Mouse (Mus musculus): ENCODE measurements around the gene Vmn1r55. TPM values are rescaled to one million over a fixed set of nuclear protein-coding genes. Genes with fewer than 3 reads are reported as not detected.

Vmn1r55 gene
- polyA plus RNA-seq, 1 experiment from 2014 or later: not detected

Small RNAs within 50 kb of the gene (microRNA-seq; reads per million reads assigned to microRNA genes)
- not detected for gene Gm26217

Other genes starting within 250 kb of the Vmn1r55 start
- gene Gm36210, start 243.2 kb downstream of the Vmn1r55 start, polyA plus RNA-seq (2015; fragmentation: Nextera tagmentation; extraction: Ambion mirVana): 0.32 and 0.38 TPM in 2 replicates
- gene Zfp628, start 234.5 kb downstream of the Vmn1r55 start, polyA plus RNA-seq (2015; fragmentation: Nextera tagmentation; extraction: Ambion mirVana): 3.1 and 3.6 TPM in 2 replicates
- gene Nat14, start 227.6 kb downstream of the Vmn1r55 start, polyA plus RNA-seq (2015; fragmentation: Nextera tagmentation; extraction: Ambion mirVana): 48.2 and 49.4 TPM in 2 replicates
- gene Ssc5d, start 223.9 kb downstream of the Vmn1r55 start, polyA plus RNA-seq (2015; fragmentation: Nextera tagmentation; extraction: Ambion mirVana): 0.72 and 0.85 TPM in 2 replicates
- gene Sbk2, start 185.3 kb downstream of the Vmn1r55 start, polyA plus RNA-seq (2015; fragmentation: Nextera tagmentation; extraction: Ambion mirVana): 0.18 TPM in 1 of 2 replicates, not detected in the other
- 0.60 and 0.93 TPM in 2 replicates for gene Sbk3, start 178.5 kb downstream of the Vmn1r55 start, polyA plus RNA-seq (2015; fragmentation: Nextera tagmentation; extraction: Ambion mirVana)
- gene Zfp579, start 153.5 kb downstream of the Vmn1r55 start, polyA plus RNA-seq (2015; fragmentation: Nextera tagmentation; extraction: Ambion mirVana): 56.3 and 69.2 TPM in 2 replicates
- gene Zfp524, start 135.3 kb downstream of the Vmn1r55 start, polyA plus RNA-seq (2015; fragmentation: Nextera tagmentation; extraction: Ambion mirVana): 6.7 and 7.9 TPM in 2 replicates
- 30.7 and 35.5 TPM in 2 replicates for gene Fiz1, start 135.0 kb downstream of the Vmn1r55 start, polyA plus RNA-seq (2015; fragmentation: Nextera tagmentation; extraction: Ambion mirVana)
- 0.41 and 1.0 TPM in 2 replicates for gene Gm44973, start 134.2 kb downstream of the Vmn1r55 start, polyA plus RNA-seq (2015; fragmentation: Nextera tagmentation; extraction: Ambion mirVana)
- gene Zfp865, start 129.3 kb downstream of the Vmn1r55 start, polyA plus RNA-seq (2015; fragmentation: Nextera tagmentation; extraction: Ambion mirVana): 6.6 and 7.2 TPM in 2 replicates
- gene Ccdc106, start 129.1 kb downstream of the Vmn1r55 start, polyA plus RNA-seq (2015; fragmentation: Nextera tagmentation; extraction: Ambion mirVana): 70.0 and 73.1 TPM in 2 replicates
- not detected in 2 replicates for gene 4632433K11Rik, start 115.6 kb downstream of the Vmn1r55 start, polyA plus RNA-seq (2015; fragmentation: Nextera tagmentation; extraction: Ambion mirVana)
- gene Zfp784, start 111.2 kb downstream of the Vmn1r55 start, polyA plus RNA-seq (2015; fragmentation: Nextera tagmentation; extraction: Ambion mirVana): 10.5 and 10.8 TPM in 2 replicates
- 101 and 117 TPM in 2 replicates for gene Zfp580, start 98.1 kb downstream of the Vmn1r55 start, polyA plus RNA-seq (2015; fragmentation: Nextera tagmentation; extraction: Ambion mirVana)
- 96.7 and 103 TPM in 2 replicates for gene U2af2, start 87.5 kb downstream of the Vmn1r55 start, polyA plus RNA-seq (2015; fragmentation: Nextera tagmentation; extraction: Ambion mirVana)
- gene Epn1, start 69.4 kb downstream of the Vmn1r55 start, polyA plus RNA-seq (2015; fragmentation: Nextera tagmentation; extraction: Ambion mirVana): 107 and 120 TPM in 2 replicates
- not detected in 2 replicates for gene Rfpl4, start 32.7 kb downstream of the Vmn1r55 start, polyA plus RNA-seq (2015; fragmentation: Nextera tagmentation; extraction: Ambion mirVana)
- gene Rasl2-9, start 23.7 kb downstream of the Vmn1r55 start, polyA plus RNA-seq (2015; fragmentation: Nextera tagmentation; extraction: Ambion mirVana): 0.89 and 0.98 TPM in 2 replicates
- gene Vmn1r56, start 47.1 kb upstream of the Vmn1r55 start, polyA plus RNA-seq (2015; fragmentation: Nextera tagmentation; extraction: Ambion mirVana): not detected in 2 replicates
- not detected in 2 replicates for gene Vmn1r57, start 68.8 kb upstream of the Vmn1r55 start, polyA plus RNA-seq (2015; fragmentation: Nextera tagmentation; extraction: Ambion mirVana)
- not detected in 2 replicates for gene Gm5065, start 200.9 kb upstream of the Vmn1r55 start, polyA plus RNA-seq (2015; fragmentation: Nextera tagmentation; extraction: Ambion mirVana)
- not detected in 2 replicates for gene Nlrp2, start 201.4 kb upstream of the Vmn1r55 start, polyA plus RNA-seq (2015; fragmentation: Nextera tagmentation; extraction: Ambion mirVana)

Data from midbrain, embryonic 16.5 days (tissue).